Mouse (Mus musculus) G1E (cell line): Measurements from ENCODE around the gene Xpo5.

ENCODE experiments used
- CTCF ChIP-seq: IDR thresholded peaks from 2 replicates; pipeline ENCODE4 v1.5.1; 2012; ENCODE audit warnings: low read depth, low read length, inconsistent platforms, mixed read lengths
- GATA1 ChIP-seq: IDR thresholded peaks from 2 replicates; pipeline ENCODE4 v1.6.1; 2012; ENCODE audit warnings: borderline replicate concordance, low read length, inconsistent platforms, mixed read lengths
- POLR2AphosphoS5 ChIP-seq: IDR thresholded peaks from 2 replicates; pipeline ENCODE4 v1.6.1; 2012; ENCODE audit warnings: low read depth, low read length, inconsistent platforms; ENCODE audit not compliant: insufficient replicate concordance
- TAL1 ChIP-seq: conservative IDR thresholded peaks from 2 replicates; pipeline ENCODE4 v1.6.1; 2012; ENCODE audit warnings: low read depth, low read length, inconsistent platforms, mixed read lengths

GRCm38 (mm10) chr17:46236067-46236466 lies 33.5 kb downstream of the Xpo5 start:
- TF ChIP-seq CTCF, result no peak
- no peak for TF ChIP-seq GATA1
- no peak for TF ChIP-seq POLR2AphosphoS5
- no peak for TF ChIP-seq TAL1
